Mouse (Mus musculus) midbrain, postnatal 0 days (tissue): Measurements from ENCODE around the gene Ap1m2. TPM values are rescaled to one million over a fixed set of nuclear protein-coding genes. Genes with fewer than 3 reads are reported as not detected.

ENCODE experiments used
- ATAC-seq: fragments of 200-750 bp; cut with Nextera tagmentation; 2 replicates; pipeline ENCODE4 v1.8.0; 2017; ENCODE audit warnings: moderate number of reproducible peaks, mild to moderate bottlenecking, moderate TSS enrichment, moderate library complexity; ENCODE audit not compliant: low FRiP score
- DNase-seq: peaks from one replicate; pipeline ENCODE4 v3.0.0-alpha.2; 2015; ENCODE audit warnings: low spot score
- H3K27ac ChIP-seq: fragments of 300-500 bp; sonication (generic); 2 replicates; pipeline ENCODE4 v1.5.1; 2014; ENCODE audit warnings: low read depth, mild to moderate bottlenecking, low read length, mixed read lengths
- H3K27me3 ChIP-seq: fragments of 300-500 bp; sonication (generic); 2 replicates; pipeline ENCODE4 v1.6.1; 2014; ENCODE audit warnings: low read length, control low read depth, mixed read lengths; ENCODE audit not compliant: insufficient read depth
- H3K36me3 ChIP-seq: fragments of 300-500 bp; sonication (generic); 2 replicates; pipeline ENCODE4 v1.6.1; 2014; ENCODE audit warnings: low read length, control low read depth, mixed read lengths; ENCODE audit not compliant: insufficient read depth
- H3K4me1 ChIP-seq: fragments of 300-500 bp; sonication (generic); 2 replicates; pipeline ENCODE4 v1.6.1; 2014; ENCODE audit warnings: mild to moderate bottlenecking, control low read depth, antibody characterized with exemption, low read length, mixed read lengths; ENCODE audit not compliant: insufficient read depth
- H3K4me2 ChIP-seq: fragments of 300-500 bp; sonication (generic); 2 replicates; pipeline ENCODE4 v1.6.1; 2014; ENCODE audit warnings: low read depth, mild to moderate bottlenecking, low read length, mixed read lengths; ENCODE audit not compliant: poor library complexity, severe bottlenecking
- H3K4me3 ChIP-seq: fragments of 300-500 bp; sonication (generic); 2 replicates; pipeline ENCODE4 v1.5.1; 2014; ENCODE audit warnings: low read depth, mild to moderate bottlenecking, low read length, moderate library complexity
- H3K9ac ChIP-seq: fragments of 300-500 bp; sonication (generic); replicated peaks from 2 replicates; pipeline ENCODE4 v1.6.1; 2014; ENCODE audit warnings: mild to moderate bottlenecking, low read length, moderate library complexity, mixed read lengths; ENCODE audit not compliant: poor library complexity, severe bottlenecking
- H3K9me3 ChIP-seq: fragments of 300-500 bp; sonication (generic); 2 replicates; pipeline ENCODE4 v1.6.1; 2016; ENCODE audit warnings: low read length, control low read depth
- CTCF ChIP-seq: IDR thresholded peaks from 2 replicates; pipeline ENCODE4 v1.5.1; 2016; ENCODE audit warnings: antibody characterized with exemption, mild to moderate bottlenecking
- WGBS: fragments of 180-500 bp; shearing (Covaris S2); extraction: QIAGEN DNeasy Blood & Tissue Kit; methylation state at CpG from one replicate; pipeline ENCODE4 v1.1.7; 2014; 5-methylcytosine and 5-hydroxymethylcytosine counted together
- polyA plus RNA-seq: library from polyadenylated mRNA; unstranded; fragments of >200 nt; fragmentation: Nextera tagmentation; extraction: Ambion mirVana; gene quantifications from 2 replicates; pipeline ENCODE4 v1.2.1, GENCODE M21; 2015
- total RNA-seq: library from RNA; depleted of rRNA; stranded (reverse); fragments of >200 nt; gene quantifications from 2 replicates; pipeline ENCODE4 v1.2.3, GENCODE M21; 2014; rRNA removed

Ap1m2 gene
- total and polyA plus RNA-seq, 2 experiments from 2014 or later = 3.1 to 3.9 TPM

DNA sequence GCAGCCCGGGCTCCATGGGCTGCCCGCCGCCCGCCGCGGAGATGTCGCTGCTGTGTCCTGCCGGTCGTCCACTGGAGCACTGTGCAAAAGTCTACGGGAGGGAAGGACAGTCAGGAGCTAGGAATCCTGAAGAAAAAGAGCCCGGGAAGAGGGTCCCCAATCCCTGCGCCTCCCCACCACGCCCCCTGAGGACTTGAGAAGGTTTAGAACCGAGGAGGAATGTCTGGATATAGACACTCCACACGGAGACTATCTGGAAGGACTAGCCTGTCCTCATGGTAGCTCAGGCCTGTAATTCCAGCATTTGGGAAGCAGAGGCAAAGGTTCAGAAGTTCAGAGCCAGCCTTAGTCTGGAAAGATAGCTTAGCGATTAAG lies 67.0 kb downstream of the Ap1m2 start:
- H3K4me3 ChIP-seq = peak overlapping the region; percentile 47
- TF ChIP-seq CTCF = no peak
- ATAC-seq = no peak
- peak overlapping the region; percentile 76 for H3K4me2 ChIP-seq
- peaks cover 57% of the 10 kb centered on the region for H3K27me3 ChIP-seq
- peak overlapping the region; percentile 32 for H3K27ac ChIP-seq
- peaks cover 6% of the 10 kb centered on the region; the same call in 1 of the 2 replicates for H3K4me1 ChIP-seq
- 2% methylated on average over 16 of the region's 16 CpGs for WGBS
- no peaks in the 10 kb centered on the region for H3K9me3 ChIP-seq
- DNase-seq = no peak
- no peaks in the 10 kb centered on the region for H3K36me3 ChIP-seq
- H3K9ac ChIP-seq = peak overlapping the region; percentile 59

DNA sequence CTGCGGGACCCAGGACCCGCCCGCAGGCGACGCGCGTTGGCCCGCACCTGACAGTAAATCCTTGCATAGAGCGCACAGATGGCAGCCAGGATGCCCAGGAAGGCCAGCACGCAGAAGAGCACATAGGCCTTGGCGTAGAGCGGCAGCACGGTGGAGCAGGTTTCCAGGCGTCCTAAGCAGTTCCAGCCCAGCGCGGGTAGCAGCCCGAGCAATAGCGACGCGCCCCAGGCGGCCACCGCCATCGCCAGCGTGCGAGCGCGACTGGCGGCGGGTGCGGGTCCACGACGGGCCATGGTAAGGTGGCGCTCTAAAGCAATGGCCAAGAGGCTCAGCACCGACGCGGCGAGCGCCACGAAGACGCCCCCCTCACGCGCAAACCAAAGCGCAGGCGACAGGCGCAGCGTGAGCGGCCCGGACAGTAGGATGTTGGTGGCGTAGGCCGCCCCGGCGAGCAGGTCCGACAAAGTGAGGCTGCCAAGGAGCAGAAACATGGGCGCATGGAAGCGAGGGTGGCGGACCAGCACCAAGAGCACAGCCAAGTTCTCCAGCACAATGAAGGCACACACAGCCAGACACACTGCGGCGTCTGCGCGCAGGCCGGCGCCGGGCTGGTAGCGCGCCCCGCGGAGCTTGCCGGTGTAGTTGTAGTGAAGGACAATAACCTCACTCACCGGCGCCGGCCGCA lies 67.6 kb downstream of the Ap1m2 start:
- Histone ChIP-seq H3K27ac (peak overlapping the region; percentile 32), H3K4me3 (peak overlapping the region; percentile 47), H3K4me1 (peaks cover 6% of the 10 kb centered on the region; the same call in 1 of the 2 replicates), H3K27me3 (peaks cover 54% of the 10 kb centered on the region), H3K9ac (peak overlapping the region; percentile 59), H3K36me3 (no peaks in the 10 kb centered on the region), H3K4me2 (peak overlapping the region; percentile 76), H3K9me3 (no peaks in the 10 kb centered on the region)
- under 1% methylated on average over 72 of the region's 72 CpGs for WGBS
- no peak for DNase-seq
- ATAC-seq = peak; percentile 31; the same call in 1 of the 2 replicates
- peak; percentile 21 for TF ChIP-seq CTCF

Other genes with a start within 250 kb of the Ap1m2 start
- gene Zglp1, start 245.2 kb downstream of the Ap1m2 start, total RNA-seq = 10.7 TPM in 1 of 2 replicates, not detected in the other
- 0.20 TPM in 1 of 2 replicates, not detected in the other for gene Zglp1, start 245.2 kb downstream of the Ap1m2 start, polyA plus RNA-seq
- 2.4 and 2.7 TPM in 2 replicates for gene Gm49373, start 239.2 kb downstream of the Ap1m2 start, total RNA-seq
- 0.90 and 0.94 TPM in 2 replicates for gene Gm49373, start 239.2 kb downstream of the Ap1m2 start, polyA plus RNA-seq
- gene Fdx1l, start 238.7 kb downstream of the Ap1m2 start, total RNA-seq = 67.3 and 81.3 TPM in 2 replicates
- 86.5 and 95.3 TPM in 2 replicates for gene Fdx1l, start 238.7 kb downstream of the Ap1m2 start, polyA plus RNA-seq
- 2.1 and 5.8 TPM in 2 replicates for gene Gm38431, start 220.3 kb downstream of the Ap1m2 start, total RNA-seq
- gene Gm38431, start 220.3 kb downstream of the Ap1m2 start, polyA plus RNA-seq = 0.38 and 0.48 TPM in 2 replicates
- gene Raver1, start 220.3 kb downstream of the Ap1m2 start, total RNA-seq = 38.7 and 41.0 TPM in 2 replicates
- gene Raver1, start 220.3 kb downstream of the Ap1m2 start, polyA plus RNA-seq = 20.2 and 20.7 TPM in 2 replicates
- gene Tyk2, start 181.1 kb downstream of the Ap1m2 start, total RNA-seq = 9.8 and 9.9 TPM in 2 replicates
- 4.8 and 5.4 TPM in 2 replicates for gene Tyk2, start 181.1 kb downstream of the Ap1m2 start, polyA plus RNA-seq
- 29.0 and 37.7 TPM in 2 replicates for gene Cdc37, start 162.4 kb downstream of the Ap1m2 start, total RNA-seq
- 179 and 186 TPM in 2 replicates for gene Cdc37, start 162.4 kb downstream of the Ap1m2 start, polyA plus RNA-seq
- gene Pde4a, start 146.6 kb downstream of the Ap1m2 start, total RNA-seq = 40.7 and 46.5 TPM in 2 replicates
- gene Pde4a, start 146.6 kb downstream of the Ap1m2 start, polyA plus RNA-seq = 59.8 and 63.8 TPM in 2 replicates
- gene Keap1, start 73.0 kb downstream of the Ap1m2 start, total RNA-seq = 72.5 and 89.7 TPM in 2 replicates
- gene Keap1, start 73.0 kb downstream of the Ap1m2 start, polyA plus RNA-seq = 60.6 and 67.7 TPM in 2 replicates
- 4.2 and 5.2 TPM in 2 replicates for gene S1pr5, start 63.9 kb downstream of the Ap1m2 start, total RNA-seq
- 2.7 and 2.9 TPM in 2 replicates for gene S1pr5, start 63.9 kb downstream of the Ap1m2 start, polyA plus RNA-seq
- 20.3 and 26.6 TPM in 2 replicates for gene Atg4d, start 47.0 kb downstream of the Ap1m2 start, total RNA-seq
- 26.3 and 32.6 TPM in 2 replicates for gene Atg4d, start 47.0 kb downstream of the Ap1m2 start, polyA plus RNA-seq
- 21.9 and 25.9 TPM in 2 replicates for gene Kri1, start 24.4 kb downstream of the Ap1m2 start, total RNA-seq
- gene Kri1, start 24.4 kb downstream of the Ap1m2 start, polyA plus RNA-seq = 11.7 and 13.0 TPM in 2 replicates
- 93.4 and 126 TPM in 2 replicates for gene Cdkn2d, start 20.9 kb downstream of the Ap1m2 start, total RNA-seq
- 141 and 146 TPM in 2 replicates for gene Cdkn2d, start 20.9 kb downstream of the Ap1m2 start, polyA plus RNA-seq
- gene Slc44a2, start 8.4 kb upstream of the Ap1m2 start, total RNA-seq = 58.5 and 70.7 TPM in 2 replicates
- 47.1 and 52.0 TPM in 2 replicates for gene Slc44a2, start 8.4 kb upstream of the Ap1m2 start, polyA plus RNA-seq
- 105 and 114 TPM in 2 replicates for gene Ilf3, start 55.5 kb upstream of the Ap1m2 start, total RNA-seq
- 198 and 201 TPM in 2 replicates for gene Ilf3, start 55.5 kb upstream of the Ap1m2 start, polyA plus RNA-seq
- gene Qtrt1, start 99.5 kb upstream of the Ap1m2 start, total RNA-seq = 37.3 and 41.0 TPM in 2 replicates
- gene Qtrt1, start 99.5 kb upstream of the Ap1m2 start, polyA plus RNA-seq = 42.0 and 42.7 TPM in 2 replicates
- 67.8 and 69.2 TPM in 2 replicates for gene Dnm2, start 112.6 kb upstream of the Ap1m2 start, total RNA-seq
- gene Dnm2, start 112.6 kb upstream of the Ap1m2 start, polyA plus RNA-seq = 52.8 and 59.2 TPM in 2 replicates
- gene Tmed1, start 197.9 kb upstream of the Ap1m2 start, total RNA-seq = 42.5 and 46.0 TPM in 2 replicates
- gene Tmed1, start 197.9 kb upstream of the Ap1m2 start, polyA plus RNA-seq = 51.1 and 64.7 TPM in 2 replicates
- gene AB124611, start 213.8 kb upstream of the Ap1m2 start, total RNA-seq = 1.4 and 1.7 TPM in 2 replicates
- gene AB124611, start 213.8 kb upstream of the Ap1m2 start, polyA plus RNA-seq = 0.68 and 0.98 TPM in 2 replicates
- 85.3 and 97.4 TPM in 2 replicates for gene Carm1, start 234.6 kb upstream of the Ap1m2 start, total RNA-seq
- 23.0 and 27.3 TPM in 2 replicates for gene Carm1, start 234.6 kb upstream of the Ap1m2 start, polyA plus RNA-seq